Mouse (Mus musculus) CH12.LX (cell line): Measurements from ENCODE around the gene Ttll10.

ENCODE experiments used
- GABPA ChIP-seq: IDR thresholded peaks from 2 replicates; pipeline ENCODE4 v1.6.1; 2012; ENCODE audit warnings: low read depth, low read length, improper control_type of control experiment, inconsistent platforms; ENCODE audit not compliant: insufficient replicate concordance
- MAZ ChIP-seq: IDR thresholded peaks from 2 replicates; pipeline ENCODE4 v1.6.1; 2012; ENCODE audit warnings: low read depth, mild to moderate bottlenecking, inconsistent platforms, low read length, improper control_type of control experiment, moderate library complexity
- POLR2A ChIP-seq: IDR thresholded peaks from 2 replicates; pipeline ENCODE4 v1.6.1; 2011; ENCODE audit warnings: low read depth, mild to moderate bottlenecking, improper control_type of control experiment, low read length
- USF1 ChIP-seq: IDR thresholded peaks from 2 replicates; pipeline ENCODE4 v1.6.1; 2014; ENCODE audit warnings: low read depth, mild to moderate bottlenecking, inconsistent platforms, low read length, improper control_type of control experiment
- ZKSCAN1 ChIP-seq: IDR thresholded peaks from 2 replicates; pipeline ENCODE4 v1.6.1; 2012; ENCODE audit warnings: low read depth, inconsistent platforms, low read length, improper control_type of control experiment, borderline replicate concordance
- ZMIZ1 ChIP-seq: IDR thresholded peaks from 2 replicates; pipeline ENCODE4 v1.6.1; 2012; ENCODE audit warnings: low read depth, mild to moderate bottlenecking, inconsistent platforms, low read length, improper control_type of control experiment

- no peak for TF ChIP-seq USF1
- TF ChIP-seq ZMIZ1: no peak
- no peak for TF ChIP-seq POLR2A
- TF ChIP-seq MAZ: no peak
- no peak for TF ChIP-seq GABPA
- TF ChIP-seq ZKSCAN1: no peak
Observed at GRCm38 (mm10) chr4:156024184-156024583, 35.0 kb downstream of the Ttll10 start.
